Mouse (Mus musculus) CH12.LX (cell line): Measurements from ENCODE around the gene Abhd4. TPM values are rescaled to one million over a fixed set of nuclear protein-coding genes. Genes with fewer than 3 reads are reported as not detected.

Experiments used
- DNase-seq: peaks from one replicate; pipeline ENCODE4 v3.0.0-alpha.2; 2013; ENCODE audit errors: extremely low read depth
- H3K27ac ChIP-seq: 2 replicates; pipeline ENCODE4 v1.5.1; 2012; ENCODE audit warnings: low read depth, mild to moderate bottlenecking, control low read depth, moderate library complexity; ENCODE audit not compliant: insufficient read depth
- H3K27me3 ChIP-seq: replicated peaks from 2 replicates; pipeline ENCODE3; 2012; ENCODE audit warnings: inconsistent platforms
- H3K36me3 ChIP-seq, 2 experiments: replicated peaks in 1 of 2; 2 replicates each; pipeline versions ENCODE3 to v1.6.1; 2012; ENCODE audit warnings: inconsistent platforms in 1 of 2, low read length in 1 of 2, mild to moderate bottlenecking in 1 of 2, mixed read lengths in 1 of 2, moderate library complexity in 1 of 2; ENCODE audit not compliant: control insufficient read depth in 1 of 2, insufficient read depth in 1 of 2
- H3K4me1 ChIP-seq, 2 experiments: 2 replicates each; pipeline ENCODE4 v1.6.1; 2012; ENCODE audit warnings: inconsistent platforms in 1 of 2, moderate library complexity in 1 of 2; ENCODE audit not compliant: insufficient read depth in 2 of 2, control insufficient read depth in 1 of 2
- H3K4me2 ChIP-seq: 2 replicates; pipeline ENCODE4 v1.6.1; 2012; ENCODE audit warnings: low read depth, mild to moderate bottlenecking, control low read depth; ENCODE audit not compliant: poor library complexity, insufficient read depth, severe bottlenecking
- H3K4me3 ChIP-seq, 3 experiments: fragments of 150-350 bp in 1 of 3; sonication (generic) in 1 of 3; replicated peaks in 1 of 3; 2 replicates each; pipeline versions ENCODE3 to v1.5.1; 2011 to 2012; ENCODE audit warnings: low read depth in 2 of 3, low read length in 2 of 3, mild to moderate bottlenecking in 2 of 3, moderate library complexity in 2 of 3, control low read depth in 1 of 3, improper control_type of control experiment in 1 of 3, inconsistent platforms in 1 of 3, mixed read lengths in 1 of 3; ENCODE audit not compliant: poor library complexity in 1 of 3
- H3K79me2 ChIP-seq: replicated peaks from 2 replicates; pipeline ENCODE4 v1.6.1; 2012; ENCODE audit warnings: mild to moderate bottlenecking, moderate library complexity; ENCODE audit not compliant: control insufficient read depth, poor library complexity, insufficient read depth, severe bottlenecking; ENCODE audit errors: extremely low read depth
- H3K9ac ChIP-seq: 2 replicates; pipeline ENCODE4 v1.6.1; 2012; ENCODE audit warnings: low read depth, mild to moderate bottlenecking, control low read depth, moderate library complexity; ENCODE audit not compliant: insufficient read depth
- H3K9me3 ChIP-seq: replicated peaks from 2 replicates; pipeline ENCODE3; 2012; ENCODE audit warnings: low read length, inconsistent platforms, mixed read lengths
- BHLHE40 ChIP-seq: IDR thresholded peaks from 2 replicates; pipeline ENCODE4 v1.6.1; 2011; ENCODE audit warnings: mild to moderate bottlenecking, low read depth, low read length, improper control_type of control experiment
- CTCF ChIP-seq, 2 experiments: IDR thresholded peaks in 1 of 2; conservative IDR thresholded peaks in 1 of 2; 2 replicates each; pipeline ENCODE4 v1.5.1; 2011 to 2012; ENCODE audit warnings: low read depth in 2 of 2, low read length in 2 of 2, improper control_type of control experiment in 1 of 2, inconsistent platforms in 1 of 2, mild to moderate bottlenecking in 1 of 2, moderate library complexity in 1 of 2
- E2F4 ChIP-seq: IDR thresholded peaks from 2 replicates; pipeline ENCODE4 v1.6.1; 2011; ENCODE audit warnings: low read depth, low read length, improper control_type of control experiment; ENCODE audit not compliant: insufficient replicate concordance
- ELF1 ChIP-seq: IDR thresholded peaks from 2 replicates; pipeline ENCODE4 v1.6.1; 2014; ENCODE audit warnings: low read depth, mild to moderate bottlenecking, inconsistent platforms, low read length, improper control_type of control experiment
- EP300 ChIP-seq: IDR thresholded peaks from 2 replicates; pipeline ENCODE4 v1.6.1; 2011; ENCODE audit warnings: low read length, improper control_type of control experiment
- ETS1 ChIP-seq: conservative IDR thresholded peaks from 2 replicates; pipeline ENCODE4 v1.6.1; 2012; ENCODE audit warnings: low read depth, mild to moderate bottlenecking, inconsistent platforms, low read length, improper control_type of control experiment, moderate library complexity
- IRF4 ChIP-seq: IDR thresholded peaks from 2 replicates; pipeline ENCODE4 v1.6.1; 2014; ENCODE audit warnings: low read depth, mild to moderate bottlenecking, inconsistent platforms, low read length, improper control_type of control experiment
- JUND ChIP-seq: conservative IDR thresholded peaks from 2 replicates; pipeline ENCODE4 v1.6.1; 2011; ENCODE audit warnings: low read depth, low read length, improper control_type of control experiment
- MAFK ChIP-seq: IDR thresholded peaks from 2 replicates; pipeline ENCODE4 v1.6.1; 2011; ENCODE audit warnings: low read length, improper control_type of control experiment; ENCODE audit not compliant: insufficient replicate concordance
- MAX ChIP-seq: IDR thresholded peaks from 2 replicates; pipeline ENCODE4 v1.6.1; 2011; ENCODE audit warnings: low read length, improper control_type of control experiment
- MAZ ChIP-seq: IDR thresholded peaks from 2 replicates; pipeline ENCODE4 v1.6.1; 2012; ENCODE audit warnings: low read depth, mild to moderate bottlenecking, inconsistent platforms, low read length, improper control_type of control experiment, moderate library complexity
- MEF2A ChIP-seq: IDR thresholded peaks from 2 replicates; pipeline ENCODE4 v1.6.1; 2014; ENCODE audit warnings: low read depth, mild to moderate bottlenecking, inconsistent platforms, low read length, improper control_type of control experiment, borderline replicate concordance
- PAX5 ChIP-seq: IDR thresholded peaks from 2 replicates; pipeline ENCODE4 v1.6.1; 2012; ENCODE audit warnings: low read length, inconsistent platforms, mixed read lengths
- RCOR1 ChIP-seq: conservative IDR thresholded peaks from 2 replicates; pipeline ENCODE4 v1.6.1; 2012; ENCODE audit warnings: low read depth, mild to moderate bottlenecking, inconsistent platforms, low read length, improper control_type of control experiment
- SMC3 ChIP-seq: IDR thresholded peaks from 2 replicates; pipeline ENCODE4 v1.6.1; 2011; ENCODE audit warnings: low read depth, low read length, improper control_type of control experiment
- TBP ChIP-seq: conservative IDR thresholded peaks from 2 replicates; pipeline ENCODE4 v1.6.1; 2011; ENCODE audit warnings: low read depth, low read length, improper control_type of control experiment
- UBTF ChIP-seq: IDR thresholded peaks from 2 replicates; pipeline ENCODE4 v1.6.1; 2012; ENCODE audit warnings: low read depth, mild to moderate bottlenecking, inconsistent platforms, low read length, improper control_type of control experiment, moderate library complexity
- ZMIZ1 ChIP-seq: IDR thresholded peaks from 2 replicates; pipeline ENCODE4 v1.6.1; 2012; ENCODE audit warnings: low read depth, mild to moderate bottlenecking, inconsistent platforms, low read length, improper control_type of control experiment
- dilution Hi-C: fragments of 300-500 bp; cut with MboI; formaldehyde crosslinking; loops from 2 replicates; pipeline ENCODE4 v1.14.3; 2020; ENCODE audit warnings: low sequenced_read_pairs; ENCODE audit not compliant: extremely low pct_unique_long_range_greater_than_20kb, extremely low pct_ligation_motif_present
- in situ Hi-C: fragments of 300-500 bp; cut with MboI; formaldehyde crosslinking; loops from 3 replicates; pipeline ENCODE4 v1.14.3; 2019; ENCODE audit warnings: low sequenced_read_pairs, low pct_ligation_motif_present, low pct_unique_long_range_greater_than_20kb, mixed read lengths
- polyA plus RNA-seq: library from polyadenylated mRNA; unstranded; fragments of >175 nt; gene quantifications from 2 replicates; pipeline ENCODE4 v1.2.1, GENCODE M21; 2012; ENCODE audit warnings: low read depth; ENCODE audit not compliant: insufficient read length
- total RNA-seq, 2 experiments: library from RNA; depleted of rRNA; stranded (reverse); fragments of 300-350 nt in 1 of 2; fragments of >200 nt in 1 of 2; gene quantifications; 2 replicates each; pipeline ENCODE4 v1.2.3; 2012 to 2014

Gene Abhd4
- total and polyA plus RNA-seq, 3 experiments = 15.9 to 23.0 (median 19.8) TPM

DNA sequence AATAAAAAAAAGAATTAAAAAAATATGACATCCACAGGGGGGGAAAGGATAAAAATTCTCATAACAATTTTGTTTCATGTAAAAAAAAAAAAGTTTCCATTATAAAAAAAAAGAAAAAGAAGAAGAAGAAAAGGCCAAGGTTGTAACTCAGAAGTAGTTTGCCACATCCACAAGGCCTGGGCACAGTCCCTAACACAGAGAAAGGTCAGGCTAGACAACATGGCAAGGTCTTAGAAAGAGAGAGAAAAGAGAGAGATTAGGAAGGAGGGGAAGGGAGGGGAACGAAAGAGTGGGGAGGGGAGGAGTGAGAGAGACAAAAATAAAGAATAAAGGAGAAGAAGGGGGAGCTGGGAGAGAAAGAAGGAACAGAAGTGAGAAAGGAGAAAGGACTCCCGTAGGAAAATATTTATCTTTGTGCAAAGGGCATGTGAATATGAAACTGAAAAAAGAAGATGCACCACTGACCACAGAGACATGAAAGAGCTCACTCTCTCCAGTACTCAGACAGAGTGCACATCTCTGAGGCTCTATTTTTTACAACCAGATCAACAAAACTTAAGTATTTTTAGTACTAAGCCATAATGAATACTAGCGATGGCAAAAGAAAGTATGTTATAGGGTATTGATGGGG, 18.1 kb downstream of the Abhd4 start:
- no peaks in the 10 kb centered on the region for H3K9me3 ChIP-seq
- H3K4me2 ChIP-seq = no peak overlapping the region; the same call in 1 of the 2 replicates
- peaks cover 11 to 28% of the 10 kb centered on the region in 2 experiments for H3K36me3 ChIP-seq
- no peak overlapping the region for H3K9ac ChIP-seq
- no peaks in the 10 kb centered on the region for H3K79me2 ChIP-seq
- peaks cover 3 to 15% of the 10 kb centered on the region in 2 experiments; a peak in 2 of 4 replicates for H3K4me1 ChIP-seq
- no peak overlapping the region for H3K4me3 ChIP-seq
- no peak overlapping the region for H3K27ac ChIP-seq
- no peaks in the 10 kb centered on the region for H3K27me3 ChIP-seq
- in situ Hi-C loops = no loop called here
- TF ChIP-seq JUND = no peak
- no peak for TF ChIP-seq ZMIZ1
- peak; percentile 82 for TF ChIP-seq IRF4
- TF ChIP-seq BHLHE40 = 0 out of 2 replicates have a peak, but pooled peaks have one; percentile 10
- no peak for TF ChIP-seq SMC3
- TF ChIP-seq UBTF = no peak
- 0 out of 2 replicates have a peak, but pooled peaks have one; percentile 33 for TF ChIP-seq MEF2A
- TF ChIP-seq ELF1 = no peak
- TF ChIP-seq MAFK = 0 out of 2 replicates have a peak, but pooled peaks have one; percentile 27
- no peak for TF ChIP-seq ETS1
- TF ChIP-seq EP300 = peak; percentile 74
- dilution Hi-C loops = no loop called here
- DNase-seq = no peak

- Histone ChIP-seq H3K4me3 (no peak overlapping the region), H3K9ac (no peak overlapping the region), H3K4me2 (no peak overlapping the region; the same call in 1 of the 2 replicates), H3K36me3 (peaks cover 5 to 22% of the 10 kb centered on the region in 2 experiments), H3K27ac (no peak overlapping the region), H3K9me3 (no peaks in the 10 kb centered on the region), H3K4me1 (peaks cover 3 to 15% of the 10 kb centered on the region in 2 experiments; a peak in 2 of 4 replicates), H3K27me3 (no peaks in the 10 kb centered on the region), H3K79me2 (no peaks in the 10 kb centered on the region)
- in situ Hi-C loops (no loop called here), dilution Hi-C loops (no loop called here)
- DNase-seq = no peak
- no peak for TF ChIP-seq TBP
- TF ChIP-seq PAX5 = no peak
- no peak for TF ChIP-seq UBTF
- no peak for TF ChIP-seq RCOR1
- TF ChIP-seq MAZ = no peak
- no peak for TF ChIP-seq IRF4
- TF ChIP-seq CTCF (conservative IDR thresholded peaks at IDR 0.05 in 1 of 2, IDR thresholded peaks at IDR 0.05 in 1 of 2; ENCODE audit: low read depth in 2 of 2, low read length in 2 of 2) = no peak
- no peak for TF ChIP-seq E2F4
- no peak for TF ChIP-seq BHLHE40
- no peak for TF ChIP-seq MAX
Measured at GRCm38 (mm10) chr14:54272696-54273095, 18.7 kb downstream of the Abhd4 start.
